Mouse (Mus musculus): ENCODE measurements around the gene Arfgef3.
"Not testable (repeated sequence)": the region's sequence is repeated elsewhere in the genome, so short reads cannot be mapped to it uniquely, and the experiment has no call there.

The Arfgef3 gene

DNA sequence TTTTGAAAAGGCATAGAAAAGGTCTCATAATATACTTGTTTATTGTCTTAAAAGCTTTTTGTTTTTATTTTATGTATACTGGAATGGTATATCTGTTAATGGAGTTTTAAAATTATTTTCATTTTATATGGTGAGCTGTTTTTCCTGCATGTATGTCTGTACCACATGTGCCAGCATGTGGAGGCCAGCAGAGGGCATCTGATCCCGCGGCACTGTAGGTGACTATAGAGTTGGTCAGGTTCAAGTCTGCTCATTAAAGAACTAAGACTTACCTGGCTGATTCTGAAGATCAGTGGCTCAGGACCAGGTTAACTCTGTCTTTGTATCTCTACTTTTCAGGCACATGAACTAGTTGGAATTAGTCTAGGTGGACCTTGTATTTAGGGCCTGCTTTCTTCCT, 171.2 kb downstream of the Arfgef3 start:
- DNase-seq (ENCODE audit: low spot score) = no peak

DNA sequence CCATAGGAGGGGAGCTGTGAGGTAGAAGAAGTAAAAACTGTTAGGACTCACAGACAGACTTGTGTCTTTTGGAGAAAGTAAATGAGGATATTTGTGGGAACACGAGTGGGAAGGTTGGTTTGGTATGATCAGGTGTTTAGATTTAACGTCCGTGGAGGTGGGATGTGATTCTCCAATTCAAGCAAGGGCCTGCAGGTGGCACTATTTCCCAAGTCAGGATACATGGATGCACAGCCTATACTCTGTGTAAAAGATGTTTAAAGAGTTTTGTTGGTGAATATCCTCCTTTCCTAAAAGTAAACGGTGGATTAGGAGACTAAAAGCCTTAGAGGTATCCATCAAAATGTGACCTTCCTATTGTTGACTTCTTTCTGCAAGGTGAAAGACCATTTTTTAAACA, 180.8 kb downstream of the Arfgef3 start:
- no peak for DNase-seq (ENCODE audit: low spot score)

DNA sequence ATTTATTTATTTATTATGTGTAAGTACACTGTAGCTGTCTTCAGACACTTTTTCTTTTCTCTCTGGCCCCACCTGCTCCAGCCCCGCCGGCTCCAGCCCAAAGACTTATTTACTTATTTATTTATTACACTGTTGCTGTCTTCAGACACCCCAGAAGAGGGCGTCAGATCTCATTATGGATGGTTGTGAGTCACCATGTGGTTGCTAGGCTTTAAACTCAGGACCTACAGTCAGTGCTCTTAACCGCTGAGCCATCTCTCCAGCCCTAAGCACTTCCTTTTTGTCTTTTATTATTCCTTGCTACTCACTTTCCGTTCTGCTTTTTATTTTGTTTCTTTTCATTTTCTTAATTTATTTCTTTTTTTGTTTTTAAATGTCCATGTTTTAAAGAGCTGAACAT, 182.3 kb downstream of the Arfgef3 start:
- DNase-seq (ENCODE audit: low spot score) = no peak

GRCm38 (mm10) chr10:18559076-18559475, 184.7 kb downstream of the Arfgef3 start:
- not testable (repeated sequence) for DNase-seq (ENCODE audit: low spot score)

GRCm38 (mm10) chr10:18549321-18550216, 194.2 kb downstream of the Arfgef3 start:
- no peak for DNase-seq (ENCODE audit: low spot score)

- no peak for DNase-seq (ENCODE audit: low spot score)
Observed at GRCm38 (mm10) chr10:18547381-18547780, 196.4 kb downstream of the Arfgef3 start.

GRCm38 (mm10) chr10:18545813-18546235, 197.9 kb downstream of the Arfgef3 start, which contains the start of gene Hebp2:
Hebp2 (minus strand) TSS chr10:18546076.
- DNase-seq (ENCODE audit: low spot score) = peak; percentile 44

- no peak for DNase-seq (ENCODE audit: low spot score)
Observed at GRCm38 (mm10) chr10:18545309-18545708, 198.4 kb downstream of the Arfgef3 start.

- DNase-seq (ENCODE audit: low spot score) = no peak
Observed at GRCm38 (mm10) chr10:18536889-18537288, 206.9 kb downstream of the Arfgef3 start.

GRCm38 (mm10) chr10:18532293-18532692, 211.5 kb downstream of the Arfgef3 start:
- DNase-seq (ENCODE audit: low spot score) = no peak

All from ovary, adult 18-20 months (tissue).